20 mouse cellular contexts compared by ENCODE assay signal in genomic region chr6:18796540-18796939, GRCm38 (mm10). TPM values are rescaled to one million over a fixed set of nuclear protein-coding genes. Genes with fewer than 3 reads are reported as not detected.
A peak's percentile ranks its signal among the peaks of the same experiment; 100 is the strongest.
DNase-seq lines count a peak whose midpoint lies in the region; ATAC-seq and TF ChIP-seq lines count a peak whose summit lies in the region.
"Had no signal": no experiment of that assay in that cellular context is flagged by ENCODE, and none has a peak within 500 bp of the region (broad histone marks: within the 10 kb centered on the region; RNA-seq: fewer than 3 reads in every experiment).

No protein-coding gene starts in this region.

- no peak overlapping the region for H3K4me3 ChIP-seq in forebrain, embryonic 11.5 days (ENCODE audit: low read depth, low read length)
- no peak overlapping the region for H3K4me3 ChIP-seq in forebrain, embryonic 10.5 days
- no peak overlapping the region for H3K4me3 ChIP-seq in hindbrain, postnatal 0 days (ENCODE audit: low read length)
- no peak overlapping the region for H3K4me3 ChIP-seq in gastrocnemius, adult 2 months
- H3K4me3 ChIP-seq: embryonic facial prominence, embryonic 13.5 days; heart, embryonic 15.5 days; limb, embryonic 12.5 days; liver, embryonic 12.5 days had no signal

- DNase-seq in forebrain, embryonic 11.5 days (ENCODE audit: low spot score), result no peak
- DNase-seq in forebrain, embryonic 10.5 days (ENCODE audit: extremely low spot score, low spot score), result no peak
- peak; percentile 81 for DNase-seq in brain, embryonic 14.5 days (ENCODE audit: low read depth)
- DNase-seq in hindbrain, postnatal 0 days (ENCODE audit: low spot score), result peak; percentile 25
- DNase-seq in retina, adult 2 months (ENCODE audit: low read depth, low spot score), result peak; percentile 74
- no peak for DNase-seq in layer of hippocampus, postnatal 10 days (ENCODE audit: low spot score in 2 of 2)
- no peak for DNase-seq in gastrocnemius, adult 2 months
- DNase-seq: adrenal gland, adult 8-10 months; cerebellum, adult 11 months; cerebellum, postnatal 10 days; gastrocnemius, postnatal 36 days; heart, postnatal 4 days; lung, embryonic 14.5 days; lung, postnatal 36 days had no signal

- ATAC-seq in forebrain, embryonic 11.5 days (replicated peaks; ENCODE audit: low FRiP score), result peak; percentile 83
- 0 out of 2 replicates have a peak, but pooled peaks have one; percentile 21 for ATAC-seq in hindbrain, postnatal 0 days
- no peak for ATAC-seq in cerebellum, adult (ENCODE audit: insufficient number of reproducible peaks, low FRiP score, low TSS enrichment)
- ATAC-seq: intestine, postnatal 0 days; liver, embryonic 12.5 days had no signal

- no peak overlapping the region for H3K27ac ChIP-seq in forebrain, embryonic 11.5 days (ENCODE audit: low read depth, low read length)
- no peak overlapping the region for H3K27ac ChIP-seq in forebrain, embryonic 10.5 days
- H3K27ac ChIP-seq in hindbrain, postnatal 0 days, result no peak overlapping the region
- no peak overlapping the region for H3K27ac ChIP-seq in gastrocnemius, adult 2 months
- H3K27ac ChIP-seq: embryonic facial prominence, embryonic 13.5 days; heart, embryonic 15.5 days; limb, embryonic 12.5 days; liver, embryonic 12.5 days had no signal

- H3K4me2 ChIP-seq in forebrain, embryonic 11.5 days (ENCODE audit: low read depth, low read length, severe bottlenecking), result no peak overlapping the region
- no peak overlapping the region for H3K4me2 ChIP-seq in hindbrain, postnatal 0 days (ENCODE audit: low read depth, low read length)
- H3K4me2 ChIP-seq: embryonic facial prominence, embryonic 13.5 days; heart, embryonic 15.5 days; limb, embryonic 12.5 days; liver, embryonic 12.5 days; lung, embryonic 14.5 days had no signal

- no peaks in the 10 kb centered on the region; the same call in 1 of the 2 replicates for H3K4me1 ChIP-seq in forebrain, embryonic 11.5 days (replicated peaks; ENCODE audit: control insufficient read depth, insufficient read depth, low read length)
- H3K4me1 ChIP-seq in forebrain, embryonic 10.5 days, result peaks cover 18% of the 10 kb centered on the region; the same call in 1 of the 2 replicates
- H3K4me1 ChIP-seq in hindbrain, postnatal 0 days (ENCODE audit: insufficient read depth, low read length), result no peaks in the 10 kb centered on the region
- H3K4me1 ChIP-seq: embryonic facial prominence, embryonic 13.5 days; heart, embryonic 15.5 days; limb, embryonic 12.5 days; liver, embryonic 12.5 days had no signal

- H3K36me3 ChIP-seq in forebrain, embryonic 11.5 days (ENCODE audit: control insufficient read depth, insufficient read depth, low read length), result no peaks in the 10 kb centered on the region
- no peaks in the 10 kb centered on the region for H3K36me3 ChIP-seq in forebrain, embryonic 10.5 days (replicated peaks)
- H3K36me3 ChIP-seq in hindbrain, postnatal 0 days (ENCODE audit: insufficient read depth, low read length), result no peaks in the 10 kb centered on the region
- H3K36me3 ChIP-seq: embryonic facial prominence, embryonic 13.5 days; heart, embryonic 15.5 days; limb, embryonic 12.5 days; liver, embryonic 12.5 days had no signal

- no peaks in the 10 kb centered on the region for H3K9me3 ChIP-seq in forebrain, embryonic 11.5 days (ENCODE audit: control insufficient read depth, low read length)
- no peaks in the 10 kb centered on the region for H3K9me3 ChIP-seq in forebrain, embryonic 10.5 days
- no peaks in the 10 kb centered on the region for H3K9me3 ChIP-seq in hindbrain, postnatal 0 days (ENCODE audit: low read length)
- H3K9me3 ChIP-seq: embryonic facial prominence, embryonic 13.5 days; heart, embryonic 15.5 days; limb, embryonic 12.5 days; liver, embryonic 12.5 days had no signal

- H3K27me3 ChIP-seq in forebrain, embryonic 11.5 days (ENCODE audit: control insufficient read depth, insufficient read depth, low read length), result no peaks in the 10 kb centered on the region
- H3K27me3 ChIP-seq in forebrain, embryonic 10.5 days (ENCODE audit: poor library complexity, severe bottlenecking), result no peaks in the 10 kb centered on the region
- H3K27me3 ChIP-seq in hindbrain, postnatal 0 days (ENCODE audit: insufficient read depth, low read length), result no peaks in the 10 kb centered on the region
- H3K27me3 ChIP-seq: embryonic facial prominence, embryonic 13.5 days; heart, embryonic 15.5 days; limb, embryonic 12.5 days; liver, embryonic 12.5 days had no signal

- intact Hi-C loops in gastrocnemius, adult 2 months (cut with DNase I), result no loop called here

- H3K9ac ChIP-seq in forebrain, embryonic 11.5 days (ENCODE audit: low read length), result no peak overlapping the region
- H3K9ac ChIP-seq in hindbrain, postnatal 0 days (replicated peaks; ENCODE audit: low read length), result no peak overlapping the region
- H3K9ac ChIP-seq: embryonic facial prominence, embryonic 13.5 days; heart, embryonic 15.5 days; limb, embryonic 12.5 days; liver, embryonic 12.5 days; lung, embryonic 14.5 days had no signal

- TF ChIP-seq CTCF in brain, embryonic 14.5 days (IDR thresholded peaks at IDR 0.05; ENCODE audit: borderline replicate concordance, extremely low read depth, insufficient read depth, insufficient read length), result no peak
- TF ChIP-seq CTCF in hindbrain, postnatal 0 days (IDR thresholded peaks at IDR 0.05; ENCODE audit: low read depth), result no peak
- no peak for TF ChIP-seq CTCF in gastrocnemius, adult 2 months (IDR thresholded peaks at IDR 0.05)

- no peak for TF ChIP-seq POLR2A in brain, embryonic 14.5 days (IDR thresholded peaks at IDR 0.05; ENCODE audit: borderline replicate concordance, extremely low read depth, insufficient read depth, insufficient read length, poor library complexity, severe bottlenecking)

RNA-seq across cellular contexts. Expression of gene Lsm8, which starts 51.8 kb away (rescaled TPM):
- polyA plus RNA-seq in forebrain, embryonic 11.5 days (2014; fragmentation: Nextera tagmentation; extraction: Ambion mirVana), result 208 and 221 TPM in 2 replicates
- polyA plus RNA-seq in forebrain, embryonic 10.5 days (2016; fragmentation: Nextera tagmentation; extraction: Ambion mirVana), result 248 and 251 TPM in 2 replicates
- polyA plus RNA-seq in brain, embryonic 14.5 days (2012; rRNA removed), result 75.8 and 133 TPM in 2 replicates
- 36.5 and 41.3 TPM in 2 replicates for total RNA-seq in hindbrain, postnatal 0 days (2014; rRNA removed)
- polyA plus RNA-seq in hindbrain, postnatal 0 days (2015; fragmentation: Nextera tagmentation; extraction: Ambion mirVana), result 86.5 and 93.8 TPM in 2 replicates
- 10 to 100 TPM; 51.2 to 56.5 TPM for total RNA-seq in layer of hippocampus, postnatal 10 days (2021)
- total RNA-seq in gastrocnemius, adult 2 months (2021), result 10 to 100 TPM in 1 of 2 experiments, 1 to 10 TPM in 1; 9.8 to 10.6 TPM

Comparison
In these comparisons a context has a peak if more than half of its experiments do, and no peak if none do; other contexts are left out.
1. DNase-seq: peak in brain, embryonic 14.5 days (single experiment), hindbrain, postnatal 0 days (single experiment) and retina, adult 2 months (single experiment); none in forebrain, embryonic 11.5 days (single experiment), forebrain, embryonic 10.5 days (single experiment), layer of hippocampus, postnatal 10 days (0 of 2) and gastrocnemius, adult 2 months (single experiment).